Mouse (Mus musculus) G1E (cell line): ENCODE results near the gene Mns1.

Experiments
- CTCF ChIP-seq: IDR thresholded peaks from 2 replicates; pipeline ENCODE4 v1.5.1; 2012; ENCODE audit warnings: low read depth, low read length, inconsistent platforms, mixed read lengths
- GATA1 ChIP-seq: IDR thresholded peaks from 2 replicates; pipeline ENCODE4 v1.6.1; 2012; ENCODE audit warnings: borderline replicate concordance, low read length, inconsistent platforms, mixed read lengths
- TAL1 ChIP-seq: conservative IDR thresholded peaks from 2 replicates; pipeline ENCODE4 v1.6.1; 2012; ENCODE audit warnings: low read depth, low read length, inconsistent platforms, mixed read lengths

GRCm38 (mm10) chr9:72468616-72469015 lies 30.8 kb downstream of the Mns1 start:
- TF ChIP-seq CTCF, result no peak
- TF ChIP-seq GATA1, result no peak
- no peak for TF ChIP-seq TAL1
